Mouse (Mus musculus): ENCODE results near the gene Smim17. TPM values are rescaled to one million over a fixed set of nuclear protein-coding genes. Genes with fewer than 3 reads are reported as not detected.
A peak's percentile ranks its signal among the peaks of the same experiment; 100 is the strongest.
"Not testable (repeated sequence)": the region's sequence is repeated elsewhere in the genome, so short reads cannot be mapped to it uniquely, and the experiment has no call there.

The Smim17 gene
- polyA plus RNA-seq, 1 experiment from 2014 or later, result not detected

- no peak overlapping the region for H3K4me3 ChIP-seq (ENCODE audit: low read depth, low read length)
- ATAC-seq (ENCODE audit: low read depth), result no peak
- no peaks in the 10 kb centered on the region for H3K36me3 ChIP-seq (ENCODE audit: control insufficient read depth, insufficient read depth)
- H3K9ac ChIP-seq (ENCODE audit: low read depth, low read length), result no peak overlapping the region
- WGBS (ENCODE audit: insufficient replicate concordance), result 28% methylated on average over 5 of the region's 5 CpGs
- H3K27ac ChIP-seq (ENCODE audit: low read length), result peak overlapping the region; percentile 56
- H3K4me2 ChIP-seq (ENCODE audit: low read depth, low read length), result peak overlapping the region; percentile 0; the same call in 1 of the 2 replicates
- H3K9me3 ChIP-seq (replicated peaks; ENCODE audit: control insufficient read depth, low read length), result no peaks in the 10 kb centered on the region
- H3K4me1 ChIP-seq (ENCODE audit: control insufficient read depth, low read depth, low read length), result peaks cover 35% of the 10 kb centered on the region
- no peaks in the 10 kb centered on the region for H3K27me3 ChIP-seq (ENCODE audit: control insufficient read depth, insufficient read depth, low read depth, low read length)
These were observed 31.3 kb upstream of the Smim17 start for GRCm38 (mm10) chr7:6367185-6367584.

- not testable (repeated sequence) for H3K27me3 ChIP-seq (ENCODE audit: control insufficient read depth, insufficient read depth, low read depth, low read length); ATAC-seq (ENCODE audit: low read depth); H3K4me3 ChIP-seq (ENCODE audit: low read depth, low read length); H3K9ac ChIP-seq (ENCODE audit: low read depth, low read length); H3K9me3 ChIP-seq (replicated peaks; ENCODE audit: control insufficient read depth, low read length); H3K36me3 ChIP-seq (ENCODE audit: control insufficient read depth, insufficient read depth); H3K27ac ChIP-seq (ENCODE audit: low read length); H3K4me2 ChIP-seq (ENCODE audit: low read depth, low read length)
- H3K4me1 ChIP-seq (ENCODE audit: control insufficient read depth, low read depth, low read length), result peaks cover 28% of the 10 kb centered on the region
- WGBS (ENCODE audit: insufficient replicate concordance), result 76% methylated on average over 5 of the region's 5 CpGs
These were observed 30.4 kb upstream of the Smim17 start for GRCm38 (mm10) chr7:6368146-6368545.

GRCm38 (mm10) chr7:6369460-6369859 is 29.1 kb upstream of the Smim17 start:
- peak; percentile 36; the same call in 1 of the 2 replicates for ATAC-seq (ENCODE audit: low read depth)
- peaks cover 20% of the 10 kb centered on the region for H3K4me1 ChIP-seq (ENCODE audit: control insufficient read depth, low read depth, low read length)
- no peaks in the 10 kb centered on the region for H3K9me3 ChIP-seq (replicated peaks; ENCODE audit: control insufficient read depth, low read length)
- no peaks in the 10 kb centered on the region for H3K27me3 ChIP-seq (ENCODE audit: control insufficient read depth, insufficient read depth, low read depth, low read length)
- no peak overlapping the region for H3K4me3 ChIP-seq (ENCODE audit: low read depth, low read length)
- no peak overlapping the region for H3K4me2 ChIP-seq (ENCODE audit: low read depth, low read length)
- H3K27ac ChIP-seq (ENCODE audit: low read length), result no peak overlapping the region
- no peak overlapping the region for H3K9ac ChIP-seq (ENCODE audit: low read depth, low read length)
- H3K36me3 ChIP-seq (ENCODE audit: control insufficient read depth, insufficient read depth), result no peaks in the 10 kb centered on the region
- 56% methylated on average over 3 of the region's 3 CpGs for WGBS (ENCODE audit: insufficient replicate concordance)

- Histone ChIP-seq H3K9ac (ENCODE audit: low read depth, low read length) (no peak overlapping the region), H3K36me3 (ENCODE audit: control insufficient read depth, insufficient read depth) (no peaks in the 10 kb centered on the region), H3K9me3 (replicated peaks; ENCODE audit: control insufficient read depth, low read length) (no peaks in the 10 kb centered on the region), H3K4me1 (ENCODE audit: control insufficient read depth, low read depth, low read length) (no peaks in the 10 kb centered on the region), H3K4me3 (ENCODE audit: low read depth, low read length) (no peak overlapping the region), H3K27ac (ENCODE audit: low read length) (no peak overlapping the region), H3K4me2 (ENCODE audit: low read depth, low read length) (no peak overlapping the region), H3K27me3 (ENCODE audit: control insufficient read depth, insufficient read depth, low read depth, low read length) (no peaks in the 10 kb centered on the region)
- no peak for ATAC-seq (ENCODE audit: low read depth)
- 78% methylated on average over 3 of the region's 3 CpGs for WGBS (ENCODE audit: insufficient replicate concordance)
These were observed 25.5 kb upstream of the Smim17 start for GRCm38 (mm10) chr7:6372993-6373392.

GRCm38 (mm10) chr7:6378441-6378840 is 20.1 kb upstream of the Smim17 start:
- WGBS (ENCODE audit: insufficient replicate concordance), result 75% methylated on average over 8 of the region's 8 CpGs
- Histone ChIP-seq H3K4me1 (ENCODE audit: control insufficient read depth, low read depth, low read length) (peaks cover 12% of the 10 kb centered on the region), H3K27me3 (ENCODE audit: control insufficient read depth, insufficient read depth, low read depth, low read length) (no peaks in the 10 kb centered on the region), H3K4me2 (ENCODE audit: low read depth, low read length) (no peak overlapping the region), H3K36me3 (ENCODE audit: control insufficient read depth, insufficient read depth) (no peaks in the 10 kb centered on the region), H3K9ac (ENCODE audit: low read depth, low read length) (no peak overlapping the region), H3K4me3 (ENCODE audit: low read depth, low read length) (no peak overlapping the region), H3K27ac (ENCODE audit: low read length) (no peak overlapping the region), H3K9me3 (replicated peaks; ENCODE audit: control insufficient read depth, low read length) (no peaks in the 10 kb centered on the region)
- no peak for ATAC-seq (ENCODE audit: low read depth)

- no peaks in the 10 kb centered on the region for H3K27me3 ChIP-seq (ENCODE audit: control insufficient read depth, insufficient read depth, low read depth, low read length)
- H3K36me3 ChIP-seq (ENCODE audit: control insufficient read depth, insufficient read depth), result no peaks in the 10 kb centered on the region
These were observed 17.1 kb upstream of the Smim17 start for GRCm38 (mm10) chr7:6381431-6381830.

GRCm38 (mm10) chr7:6383044-6383455 is 15.5 kb upstream of the Smim17 start, which contains the start of gene Zfp28:
Gene Zfp28 (plus strand): TSS chr7:6383295.
- Histone ChIP-seq H3K9me3 (replicated peaks; ENCODE audit: control insufficient read depth, low read length) (no peaks in the 10 kb centered on the region), H3K27ac (ENCODE audit: low read length) (no peak within 1 kb of the TSS), H3K36me3 (ENCODE audit: control insufficient read depth, insufficient read depth) (no peaks in the 10 kb centered on the region), H3K4me3 (ENCODE audit: low read depth, low read length) (peak within 1 kb of the TSS; percentile 66), H3K4me1 (ENCODE audit: control insufficient read depth, low read depth, low read length) (peaks cover 18% of the 10 kb centered on the region), H3K27me3 (ENCODE audit: control insufficient read depth, insufficient read depth, low read depth, low read length) (no peaks in the 10 kb centered on the region), H3K9ac (ENCODE audit: low read depth, low read length) (peak within 1 kb of the TSS; percentile 55), H3K4me2 (ENCODE audit: low read depth, low read length) (peak within 1 kb of the TSS; percentile 82)
- WGBS (ENCODE audit: insufficient replicate concordance), result under 1% methylated on average over 28 of the region's 28 CpGs
- peak; percentile 95 for ATAC-seq (ENCODE audit: low read depth)

More at GRCm38 (mm10) chr7:6381431-6381830, 17.1 kb upstream of the Smim17 start:
- no peak overlapping the region for H3K9ac ChIP-seq (ENCODE audit: low read depth, low read length)
- no peak overlapping the region for H3K27ac ChIP-seq (ENCODE audit: low read length)
- no peaks in the 10 kb centered on the region for H3K9me3 ChIP-seq (replicated peaks; ENCODE audit: control insufficient read depth, low read length)
- H3K4me2 ChIP-seq (ENCODE audit: low read depth, low read length), result no peak overlapping the region
- no peak overlapping the region for H3K4me3 ChIP-seq (ENCODE audit: low read depth, low read length)
- peaks cover 18% of the 10 kb centered on the region for H3K4me1 ChIP-seq (ENCODE audit: control insufficient read depth, low read depth, low read length)
- WGBS (ENCODE audit: insufficient replicate concordance), result 73% methylated on average over 2 of the region's 2 CpGs
- no peak for ATAC-seq (ENCODE audit: low read depth)

- no peak for ATAC-seq (ENCODE audit: low read depth)
- Histone ChIP-seq H3K9ac (ENCODE audit: low read depth, low read length) (no peak overlapping the region), H3K27me3 (ENCODE audit: control insufficient read depth, insufficient read depth, low read depth, low read length) (no peaks in the 10 kb centered on the region), H3K4me2 (ENCODE audit: low read depth, low read length) (peak overlapping the region; percentile 82; the same call in 1 of the 2 replicates), H3K36me3 (ENCODE audit: control insufficient read depth, insufficient read depth) (no peaks in the 10 kb centered on the region), H3K4me3 (ENCODE audit: low read depth, low read length) (peak overlapping the region; percentile 66; the same call in 1 of the 2 replicates), H3K4me1 (ENCODE audit: control insufficient read depth, low read depth, low read length) (peaks cover 18% of the 10 kb centered on the region), H3K9me3 (replicated peaks; ENCODE audit: control insufficient read depth, low read length) (no peaks in the 10 kb centered on the region), H3K27ac (ENCODE audit: low read length) (no peak overlapping the region)
- 23% methylated on average over 8 of the region's 8 CpGs for WGBS (ENCODE audit: insufficient replicate concordance)
These were observed 14.5 kb upstream of the Smim17 start for GRCm38 (mm10) chr7:6384011-6384410.

GRCm38 (mm10) chr7:6386995-6387394 is 11.5 kb upstream of the Smim17 start:
- H3K27ac ChIP-seq (ENCODE audit: low read length), result no peak overlapping the region
- 79% methylated on average over 8 of the region's 8 CpGs for WGBS (ENCODE audit: insufficient replicate concordance)
- no peaks in the 10 kb centered on the region for H3K36me3 ChIP-seq (ENCODE audit: control insufficient read depth, insufficient read depth)
- H3K4me1 ChIP-seq (ENCODE audit: control insufficient read depth, low read depth, low read length), result peaks cover 18% of the 10 kb centered on the region
- no peaks in the 10 kb centered on the region for H3K27me3 ChIP-seq (ENCODE audit: control insufficient read depth, insufficient read depth, low read depth, low read length)
- ATAC-seq (ENCODE audit: low read depth), result no peak
- no peaks in the 10 kb centered on the region for H3K9me3 ChIP-seq (replicated peaks; ENCODE audit: control insufficient read depth, low read length)
- no peak overlapping the region for H3K4me2 ChIP-seq (ENCODE audit: low read depth, low read length)
- no peak overlapping the region for H3K9ac ChIP-seq (ENCODE audit: low read depth, low read length)
- H3K4me3 ChIP-seq (ENCODE audit: low read depth, low read length), result no peak overlapping the region
